Mouse (Mus musculus) kidney, embryonic 16.5 days (tissue): Measurements from ENCODE around the gene Cdsn. TPM values are rescaled to one million over a fixed set of nuclear protein-coding genes. Genes with fewer than 3 reads are reported as not detected.

Experiments used
- ATAC-seq: fragments of 200-750 bp; cut with Nextera tagmentation; 2 replicates; pipeline ENCODE4 v1.8.0; 2017; ENCODE audit warnings: moderate TSS enrichment; ENCODE audit not compliant: low FRiP score, low TSS enrichment
- H3K27ac ChIP-seq: fragments of 300-500 bp; sonication (generic); 2 replicates; pipeline ENCODE4 v1.5.1; 2014; ENCODE audit warnings: low read length
- H3K27me3 ChIP-seq: fragments of 300-500 bp; sonication (generic); 2 replicates; pipeline ENCODE4 v1.6.1; 2014; ENCODE audit warnings: low read length, control low read depth, mixed read lengths; ENCODE audit not compliant: insufficient read depth
- H3K36me3 ChIP-seq: fragments of 300-500 bp; sonication (generic); 2 replicates; pipeline ENCODE4 v1.6.1; 2014; ENCODE audit warnings: low read length, control low read depth, mixed read lengths; ENCODE audit not compliant: insufficient read depth
- H3K4me1 ChIP-seq: fragments of 300-500 bp; sonication (generic); 2 replicates; pipeline ENCODE4 v1.6.1; 2014; ENCODE audit warnings: low read length, control low read depth, mixed read lengths; ENCODE audit not compliant: insufficient read depth
- H3K4me2 ChIP-seq: fragments of 300-500 bp; sonication (generic); replicated peaks from 2 replicates; pipeline ENCODE4 v1.6.1; 2014; ENCODE audit warnings: low read depth, low read length
- H3K4me3 ChIP-seq: fragments of 300-500 bp; sonication (generic); 2 replicates; pipeline ENCODE4 v1.5.1; 2014; ENCODE audit warnings: mild to moderate bottlenecking, low read length
- H3K9ac ChIP-seq: fragments of 300-500 bp; sonication (generic); replicated peaks from 2 replicates; pipeline ENCODE4 v1.6.1; 2014; ENCODE audit warnings: low read length
- H3K9me3 ChIP-seq: fragments of 300-500 bp; sonication (generic); 2 replicates; pipeline ENCODE4 v1.6.1; 2016; ENCODE audit warnings: low read length, control low read depth
- WGBS: fragments of 180-500 bp; shearing (Covaris S2); extraction: QIAGEN DNeasy Blood & Tissue Kit; methylation state at CpG from one replicate; pipeline ENCODE4 v1.1.7; 2014; 5-methylcytosine and 5-hydroxymethylcytosine counted together
- polyA plus RNA-seq: library from polyadenylated mRNA; unstranded; fragments of >200 nt; fragmentation: Nextera tagmentation; extraction: Ambion mirVana; gene quantifications from 2 replicates; pipeline ENCODE4 v1.2.1, GENCODE M21; 2015

The Cdsn gene
- polyA plus RNA-seq, 1 experiment from 2014 or later: 0.20 TPM

DNA sequence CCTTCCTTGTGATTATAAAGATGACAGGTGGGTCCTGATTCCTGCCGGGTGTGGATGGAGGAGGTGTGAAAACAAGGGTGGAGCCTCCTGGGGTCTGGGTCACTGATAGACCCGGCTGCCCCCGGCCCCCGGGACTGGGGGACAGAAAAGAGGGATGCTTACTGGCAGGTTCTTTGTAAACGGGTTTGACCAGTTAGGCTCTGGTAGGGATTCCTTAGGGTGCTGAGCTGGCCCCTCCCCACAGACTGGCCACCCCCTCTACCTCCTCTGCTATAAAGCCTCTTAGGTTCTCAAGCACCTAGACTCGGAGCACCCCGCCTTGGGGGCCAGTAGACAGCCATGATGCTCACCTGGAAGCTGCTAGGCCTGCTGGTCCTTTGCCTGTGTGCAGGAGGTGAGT is 19.0 kb upstream of the Cdsn start, which contains the start of gene Psors1c2:
TSS of gene Psors1c2 (plus strand) at position 301 of the 400 bp plus-strand sequence.
- Histone ChIP-seq H3K9me3 (no peaks in the 10 kb centered on the region), H3K36me3 (peaks cover 25% of the 10 kb centered on the region), H3K4me2 (no peak within 1 kb of the TSS), H3K4me3 (no peak within 1 kb of the TSS), H3K9ac (no peak within 1 kb of the TSS), H3K27ac (no peak within 1 kb of the TSS), H3K27me3 (no peaks in the 10 kb centered on the region), H3K4me1 (peaks cover 6% of the 10 kb centered on the region; the same call in 1 of the 2 replicates)
- WGBS: 26% methylated on average over 7 of the region's 7 CpGs
- no peak for ATAC-seq

DNA sequence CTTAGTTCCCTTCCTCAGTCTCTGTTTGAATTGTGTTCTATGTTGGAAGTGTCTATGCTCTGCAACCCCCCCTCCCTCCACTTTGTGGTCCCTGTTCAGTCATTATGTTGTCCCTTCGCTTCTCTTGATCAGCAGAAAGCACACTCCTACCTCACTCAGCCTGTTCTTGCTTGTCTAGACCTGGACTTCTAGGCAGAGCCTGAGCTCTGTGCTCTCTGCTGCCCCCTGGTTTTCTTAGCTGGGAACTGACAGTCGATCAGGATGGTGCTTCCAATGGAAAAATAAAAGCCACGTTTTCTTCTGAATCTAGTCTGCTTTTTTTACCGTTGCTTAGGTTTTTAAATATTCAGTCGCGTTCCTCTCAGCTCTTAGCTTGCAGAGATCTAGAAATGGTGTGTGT is 17.6 kb upstream of the Cdsn start:
- H3K36me3 ChIP-seq: peaks cover 12% of the 10 kb centered on the region; the same call in 1 of the 2 replicates
- ATAC-seq: peak; percentile 60
- H3K27me3 ChIP-seq: no peaks in the 10 kb centered on the region
- WGBS: 9% methylated on average over 6 of the region's 6 CpGs
- H3K4me2 ChIP-seq: no peak overlapping the region
- no peak overlapping the region for H3K4me3 ChIP-seq
- peaks cover 6% of the 10 kb centered on the region; the same call in 1 of the 2 replicates for H3K4me1 ChIP-seq
- H3K9ac ChIP-seq: no peak overlapping the region
- H3K9me3 ChIP-seq: no peaks in the 10 kb centered on the region
- H3K27ac ChIP-seq: no peak overlapping the region

DNA sequence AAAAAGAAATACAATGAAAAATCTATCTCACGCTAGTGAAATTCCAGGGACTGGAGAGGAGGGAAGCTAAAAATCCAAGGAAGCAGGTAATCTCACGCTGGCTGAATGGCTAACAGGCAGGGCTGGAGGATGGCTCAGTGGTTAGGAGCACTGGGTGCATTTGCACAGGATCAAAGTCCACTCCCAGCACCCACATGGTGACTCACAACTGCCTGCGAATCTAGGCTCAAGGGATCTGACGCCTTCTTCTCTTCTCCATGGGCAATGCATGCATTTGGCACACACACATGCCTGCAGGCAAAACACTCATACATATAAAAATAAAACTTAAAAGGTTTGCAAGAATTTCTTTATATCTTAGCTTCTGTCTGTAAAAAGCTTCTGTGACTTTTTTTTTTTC is 14.5 kb upstream of the Cdsn start:
- Histone ChIP-seq H3K36me3 (no peaks in the 10 kb centered on the region), H3K27ac (no peak overlapping the region), H3K9me3 (no peaks in the 10 kb centered on the region), H3K4me3 (no peak overlapping the region), H3K27me3 (no peaks in the 10 kb centered on the region), H3K4me2 (no peak overlapping the region), H3K4me1 (peaks cover 3% of the 10 kb centered on the region; the same call in 1 of the 2 replicates), H3K9ac (no peak overlapping the region)
- no peak for ATAC-seq
- WGBS: 85% methylated on average over 4 of the region's 4 CpGs

- H3K4me2 ChIP-seq: no peak overlapping the region
- H3K36me3 ChIP-seq: no peaks in the 10 kb centered on the region
- H3K9ac ChIP-seq: no peak overlapping the region
- no peak overlapping the region for H3K4me3 ChIP-seq
- 93% methylated on average over 1 of the region's 1 CpGs for WGBS
- H3K4me1 ChIP-seq: no peaks in the 10 kb centered on the region
- ATAC-seq: no peak
- H3K27ac ChIP-seq: no peak overlapping the region
- H3K27me3 ChIP-seq: no peaks in the 10 kb centered on the region
- H3K9me3 ChIP-seq: no peaks in the 10 kb centered on the region
These were observed 13.5 kb upstream of the Cdsn start for GRCm38 (mm10) chr17:35538476-35538875.

- no peak overlapping the region for H3K9ac ChIP-seq
- H3K9me3 ChIP-seq: no peaks in the 10 kb centered on the region
- no peaks in the 10 kb centered on the region for H3K4me1 ChIP-seq
- no peak overlapping the region for H3K4me3 ChIP-seq
- H3K27ac ChIP-seq: no peak overlapping the region
- no peaks in the 10 kb centered on the region for H3K27me3 ChIP-seq
- H3K4me2 ChIP-seq: no peak overlapping the region
- ATAC-seq: no peak
- no peaks in the 10 kb centered on the region for H3K36me3 ChIP-seq
- WGBS: 54% methylated on average over 10 of the region's 10 CpGs
These were observed 12.4 kb upstream of the Cdsn start for GRCm38 (mm10) chr17:35539540-35539939.

DNA sequence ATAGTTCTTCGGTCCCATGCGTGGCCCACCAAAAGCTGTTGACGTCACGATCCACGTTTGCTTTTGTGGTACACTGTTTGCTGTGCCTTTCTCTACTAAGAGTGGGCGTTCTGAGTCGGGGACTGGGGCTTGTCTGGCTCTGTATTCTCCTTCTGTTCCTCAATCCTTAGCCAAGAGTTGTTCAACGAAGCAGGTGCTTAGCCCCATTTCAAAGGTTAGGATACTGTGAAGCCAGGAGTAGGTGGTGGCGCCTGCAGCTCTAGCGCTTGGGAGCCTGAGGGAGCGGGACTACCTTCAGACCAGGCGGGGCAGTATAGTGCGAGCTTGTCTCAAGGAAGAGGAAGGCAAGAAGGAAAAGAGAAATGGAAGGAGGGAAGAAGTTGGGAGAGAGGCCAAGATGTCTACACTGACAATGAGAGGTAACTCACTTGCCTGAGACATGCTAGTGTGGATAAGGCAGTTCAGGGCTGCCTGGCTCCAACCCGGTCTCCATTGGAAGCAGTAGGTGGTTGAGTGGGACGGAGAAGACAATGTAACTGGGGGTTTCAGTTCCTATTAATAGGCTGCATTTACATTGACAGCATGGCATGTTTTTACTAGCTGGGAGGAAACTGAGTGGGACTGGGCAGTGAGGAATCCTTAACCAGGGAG is 9.0 kb upstream of the Cdsn start:
- Histone ChIP-seq H3K36me3 (no peaks in the 10 kb centered on the region), H3K27ac (no peak overlapping the region), H3K27me3 (no peaks in the 10 kb centered on the region), H3K9ac (no peak overlapping the region), H3K4me3 (no peak overlapping the region), H3K9me3 (no peaks in the 10 kb centered on the region), H3K4me2 (no peak overlapping the region), H3K4me1 (0 out of 2 replicates have a peak, but pooled peaks cover 5% of the 10 kb centered on the region)
- no peak for ATAC-seq
- WGBS: 85% methylated on average over 15 of the region's 15 CpGs

- no peak overlapping the region for H3K9ac ChIP-seq
- WGBS: 59% methylated on average over 14 of the region's 14 CpGs
- no peak overlapping the region for H3K4me3 ChIP-seq
- no peaks in the 10 kb centered on the region for H3K36me3 ChIP-seq
- no peak overlapping the region for H3K27ac ChIP-seq
- no peak overlapping the region for H3K4me2 ChIP-seq
- ATAC-seq: no peak
- 0 out of 2 replicates have a peak, but pooled peaks cover 5% of the 10 kb centered on the region for H3K4me1 ChIP-seq
- no peaks in the 10 kb centered on the region for H3K9me3 ChIP-seq
- no peaks in the 10 kb centered on the region for H3K27me3 ChIP-seq
These were observed 8.5 kb upstream of the Cdsn start for GRCm38 (mm10) chr17:35543412-35543861.

DNA sequence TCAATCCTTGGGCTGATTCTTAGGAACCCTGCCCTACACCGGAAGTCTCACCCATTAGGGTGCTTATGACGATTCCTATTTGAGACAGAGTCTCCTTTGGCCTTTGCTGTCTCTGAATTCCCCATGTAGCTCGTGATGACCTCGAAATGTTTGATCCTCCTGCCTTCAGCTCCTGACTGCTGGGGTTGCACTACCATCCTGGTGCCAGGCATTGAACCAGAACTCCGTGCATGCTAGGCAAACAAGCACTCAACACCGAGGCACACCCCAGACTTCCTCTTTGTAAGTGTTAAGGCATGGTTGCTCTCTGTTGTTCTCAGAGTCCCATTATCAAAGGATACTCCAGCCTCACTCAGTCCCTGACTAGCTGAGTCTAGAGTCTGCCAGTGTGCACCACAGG is 7.9 kb upstream of the Cdsn start:
- WGBS: 74% methylated on average over 6 of the region's 6 CpGs
- H3K4me1 ChIP-seq: 0 out of 2 replicates have a peak, but pooled peaks cover 5% of the 10 kb centered on the region
- no peak for ATAC-seq
- H3K9me3 ChIP-seq: no peaks in the 10 kb centered on the region
- H3K4me3 ChIP-seq: no peak overlapping the region
- no peaks in the 10 kb centered on the region for H3K27me3 ChIP-seq
- no peak overlapping the region for H3K4me2 ChIP-seq
- no peaks in the 10 kb centered on the region for H3K36me3 ChIP-seq
- H3K9ac ChIP-seq: no peak overlapping the region
- H3K27ac ChIP-seq: no peak overlapping the region

- no peaks in the 10 kb centered on the region for H3K9me3 ChIP-seq
- no peak overlapping the region for H3K4me3 ChIP-seq
- ATAC-seq: peak; percentile 40; the same call in 1 of the 2 replicates
- no peak overlapping the region for H3K4me2 ChIP-seq
- no peak overlapping the region for H3K27ac ChIP-seq
- WGBS: 39% methylated on average over 6 of the region's 6 CpGs
- no peaks in the 10 kb centered on the region for H3K27me3 ChIP-seq
- H3K9ac ChIP-seq: no peak overlapping the region
- H3K4me1 ChIP-seq: peaks cover 10% of the 10 kb centered on the region
- H3K36me3 ChIP-seq: no peaks in the 10 kb centered on the region
These were observed 7.2 kb upstream of the Cdsn start for GRCm38 (mm10) chr17:35544680-35545079.

DNA sequence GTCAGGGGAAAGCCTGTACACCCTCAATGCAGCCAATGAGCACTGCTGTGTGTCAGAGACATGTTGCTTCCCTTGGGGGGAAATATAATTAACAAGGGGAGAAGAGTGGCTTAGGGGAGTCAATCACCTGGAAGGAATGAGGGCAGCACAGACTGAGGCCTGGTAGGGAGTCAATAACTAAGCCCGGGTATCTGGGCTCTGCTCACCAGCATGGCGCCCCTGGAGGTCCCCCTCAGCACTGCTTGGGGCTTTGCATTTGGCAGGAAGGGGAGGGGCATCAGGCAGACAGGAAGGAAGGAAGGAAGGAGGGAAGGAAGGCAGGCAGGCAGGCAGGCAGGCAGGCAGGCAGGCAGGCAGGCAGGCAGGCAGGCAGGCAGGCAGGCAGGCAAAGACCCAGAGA is 4.5 kb upstream of the Cdsn start:
- no peaks in the 10 kb centered on the region for H3K36me3 ChIP-seq
- ATAC-seq: no peak
- WGBS: 60% methylated on average over 2 of the region's 2 CpGs
- no peaks in the 10 kb centered on the region for H3K27me3 ChIP-seq
- no peak overlapping the region for H3K9ac ChIP-seq
- no peak overlapping the region for H3K27ac ChIP-seq
- no peak overlapping the region for H3K4me2 ChIP-seq
- H3K4me1 ChIP-seq: peaks cover 13% of the 10 kb centered on the region
- H3K9me3 ChIP-seq: no peaks in the 10 kb centered on the region
- H3K4me3 ChIP-seq: no peak overlapping the region
